Mouse (Mus musculus) heart, postnatal 14 days (tissue): ENCODE data around the gene Plxnc1. TPM values are rescaled to one million over a fixed set of nuclear protein-coding genes. Genes with fewer than 3 reads are reported as not detected.

ENCODE experiments used
- DNase-seq, 2 experiments: peaks; one replicate each; pipeline ENCODE4 v3.0.0; 2021 to 2022
- intact Hi-C: fragments of 180-260 bp; cut with DNase I; formaldehyde crosslinking; loops from one replicate; pipeline ENCODE4 v1.15.1; 2025
- total RNA-seq, 2 experiments: library from RNA; stranded (reverse); gene quantifications; 2 replicates each; pipeline ENCODE4 v1.2.3; 2021

Plxnc1 gene
- total RNA-seq, 2 experiments from 2014 or later: 4.4 to 5.3 TPM

DNA sequence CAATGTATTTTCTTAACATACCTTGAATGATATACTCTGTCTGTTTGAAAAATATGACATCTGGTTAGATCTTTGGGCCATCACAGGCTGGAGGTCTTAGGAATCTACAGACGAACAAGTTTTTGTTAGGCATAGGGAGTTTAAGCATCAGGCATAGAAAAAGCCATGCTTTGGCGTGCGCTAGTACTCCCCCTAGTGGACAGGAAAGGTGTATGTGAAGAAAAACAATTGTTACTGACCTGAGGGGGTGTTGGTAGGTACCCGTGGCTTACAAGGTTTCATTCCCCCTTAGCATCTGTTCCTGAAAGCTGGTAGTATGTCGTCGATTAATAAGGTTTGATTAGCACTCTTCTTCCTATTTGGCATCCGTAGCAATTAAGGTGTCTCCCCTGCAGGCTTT, 13.7 kb upstream of the Plxnc1 start:
- DNase-seq: peak; percentile 45 to 68
- intact Hi-C loops: loop anchor here (1.0 to 5.0 kb wide), 2 partner anchors 251 to 335 kb away; no protein-coding TSS in a partner anchor

DNA sequence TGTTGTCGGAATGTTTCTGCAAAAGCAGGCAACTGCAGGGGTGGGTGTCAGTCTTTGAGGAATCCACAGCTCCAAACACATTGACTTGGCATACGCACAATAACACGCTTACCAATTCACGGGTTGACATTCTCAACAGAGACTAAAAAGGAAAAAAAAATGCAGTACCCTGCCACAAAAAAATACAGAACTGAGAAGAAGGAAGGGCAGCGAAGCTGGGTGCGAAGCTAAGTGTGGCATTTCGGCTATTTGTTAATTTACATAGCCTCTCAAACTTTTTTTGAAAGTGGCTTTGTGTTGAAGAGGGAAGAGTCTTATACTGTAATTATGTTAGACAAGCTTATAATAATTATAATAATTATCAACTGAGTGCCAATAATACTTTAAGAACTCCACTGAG, 13.1 kb upstream of the Plxnc1 start:
- no peak for DNase-seq
- intact Hi-C loops: loop anchor here (1.0 to 5.0 kb wide), 2 partner anchors 250 to 334 kb away; no protein-coding TSS in a partner anchor

DNA sequence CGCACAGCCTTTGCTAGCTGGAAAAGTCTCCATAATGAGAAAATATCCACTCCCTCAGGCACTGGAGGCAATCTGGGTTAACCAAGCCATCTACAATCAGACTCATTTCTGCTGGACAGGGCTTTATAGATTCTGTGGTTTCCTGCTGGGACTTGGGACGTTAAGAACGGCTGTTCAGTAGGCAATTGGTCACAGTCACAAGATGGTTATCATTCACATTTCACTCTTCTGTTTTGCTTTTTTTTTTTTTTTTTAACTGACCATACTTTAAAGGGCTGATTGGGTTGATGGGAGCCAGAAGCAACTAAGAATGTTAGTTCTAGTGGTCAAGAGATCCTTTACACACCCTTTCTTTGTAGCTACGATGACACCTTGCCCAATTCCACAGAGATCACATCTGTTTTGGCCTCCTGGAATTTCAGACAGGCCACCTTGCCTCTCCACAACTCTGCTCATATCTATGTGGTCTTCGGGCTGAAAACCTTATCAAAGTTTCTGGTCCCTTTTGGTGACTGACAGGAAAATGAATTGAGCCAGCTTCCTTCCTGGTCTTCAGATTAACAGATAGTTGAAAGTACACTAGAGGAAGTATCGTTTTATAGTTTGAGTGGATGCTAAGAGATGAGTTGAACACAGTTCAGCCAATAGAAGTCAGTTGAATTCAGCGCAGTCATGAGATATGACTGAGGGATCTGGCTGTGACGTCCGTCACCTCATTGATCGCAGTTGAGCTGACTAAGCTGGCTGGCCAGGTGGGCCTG, 3.5 kb upstream of the Plxnc1 start:
- intact Hi-C loops: loop anchor here (10.0 kb wide), 1 partner anchor 543 kb away; no protein-coding TSS in a partner anchor
- DNase-seq: no peak

DNA sequence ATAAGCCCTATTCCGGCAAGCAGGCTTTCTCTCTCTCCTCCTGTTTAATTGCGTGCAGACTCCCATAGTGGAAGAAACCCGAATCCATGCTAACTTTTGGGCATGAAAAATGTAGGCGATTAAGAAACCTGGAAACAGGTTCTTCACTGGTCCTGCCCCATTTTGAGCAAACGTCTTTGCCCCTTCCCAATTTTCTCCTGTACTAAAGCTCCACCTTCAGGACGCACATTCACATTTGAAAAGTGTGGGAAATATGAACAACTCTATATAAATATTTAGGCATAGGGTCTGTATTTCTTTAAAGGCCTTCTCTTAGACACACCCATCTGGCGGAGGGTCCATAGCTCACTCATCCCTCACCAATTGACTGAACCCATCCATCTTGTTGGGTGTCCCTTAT, 2.8 kb upstream of the Plxnc1 start:
- intact Hi-C loops: loop anchor here (10.0 kb wide), 1 partner anchor 543 kb away; no protein-coding TSS in a partner anchor
- DNase-seq: no peak

GRCm38 (mm10) chr10:94945206-94945711, 624 bp upstream of the Plxnc1 start:
- DNase-seq: peak; percentile 41 to 48
- intact Hi-C loops: loop anchor here (10.0 kb wide), 1 partner anchor 540 kb away; no protein-coding TSS in a partner anchor

DNA sequence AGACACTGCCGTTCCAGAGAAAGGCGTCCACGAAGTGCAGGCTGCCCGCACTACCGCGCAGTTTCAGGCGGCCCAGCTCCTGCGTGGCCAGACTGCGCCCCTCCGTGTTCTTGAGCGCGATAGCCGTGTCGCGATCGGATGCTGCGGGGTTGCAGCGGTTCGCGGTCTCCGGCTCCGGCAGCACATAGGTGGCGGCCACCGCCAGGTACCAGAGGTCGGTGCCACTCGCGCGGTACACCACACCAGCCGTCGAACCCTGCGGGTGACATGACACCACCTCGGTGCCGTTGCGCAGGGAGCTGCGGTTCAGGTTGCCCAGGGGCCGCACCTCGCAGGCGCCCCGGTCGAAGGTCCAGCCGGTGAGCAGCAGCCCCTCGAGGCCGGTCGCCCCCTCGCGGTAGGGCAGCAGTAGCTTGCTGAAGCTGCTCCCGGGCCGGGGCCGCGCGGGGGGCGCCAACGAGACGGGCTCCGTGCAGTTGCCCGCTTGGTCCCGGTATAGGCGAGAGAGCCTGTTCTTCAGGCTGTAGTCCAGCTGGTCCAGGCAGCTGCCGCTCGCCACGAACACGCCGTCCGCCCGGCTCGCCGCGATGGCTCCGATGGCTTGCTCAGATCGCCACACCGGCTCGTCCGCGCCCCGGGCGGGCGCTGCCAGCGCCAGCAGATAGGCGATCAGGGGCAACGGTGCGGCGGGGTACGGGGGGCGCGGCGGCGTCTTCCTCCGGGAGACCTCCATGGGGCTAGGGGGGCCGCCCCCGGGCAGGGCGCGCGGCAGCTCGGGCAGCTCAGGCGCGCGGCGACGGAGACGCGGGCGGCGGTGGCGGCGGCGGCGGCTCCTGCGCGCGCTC, 567 bp downstream of the Plxnc1 start:
- peak; percentile 64 to 71 for DNase-seq
- intact Hi-C loops: loop anchor here (5.0 to 10.0 kb wide), 2 partner anchors 237 to 539 kb away; no protein-coding TSS in a partner anchor

- intact Hi-C loops: loop anchor here (5.0 to 10.0 kb wide), 2 partner anchors 236 to 539 kb away; no protein-coding TSS in a partner anchor
- peak; percentile 49 to 52 for DNase-seq
Observed at GRCm38 (mm10) chr10:94943401-94943845, 1.2 kb downstream of the Plxnc1 start.

- intact Hi-C loops: loop anchor here (5.0 to 10.0 kb wide), 2 partner anchors 235 to 538 kb away; no protein-coding TSS in a partner anchor
- peak; percentile 37 to 41 for DNase-seq
Observed at GRCm38 (mm10) chr10:94942449-94943041, 2.1 kb downstream of the Plxnc1 start.

GRCm38 (mm10) chr10:94941551-94941950, 3.1 kb downstream of the Plxnc1 start:
- DNase-seq: no peak
- intact Hi-C loops: loop anchor here (5.0 to 10.0 kb wide), 2 partner anchors 234 to 537 kb away; no protein-coding TSS in a partner anchor

GRCm38 (mm10) chr10:94940786-94941185, 3.8 kb downstream of the Plxnc1 start:
- no peak for DNase-seq
- intact Hi-C loops: loop anchor here (5.0 to 10.0 kb wide), 2 partner anchors 233 to 536 kb away; no protein-coding TSS in a partner anchor

DNA sequence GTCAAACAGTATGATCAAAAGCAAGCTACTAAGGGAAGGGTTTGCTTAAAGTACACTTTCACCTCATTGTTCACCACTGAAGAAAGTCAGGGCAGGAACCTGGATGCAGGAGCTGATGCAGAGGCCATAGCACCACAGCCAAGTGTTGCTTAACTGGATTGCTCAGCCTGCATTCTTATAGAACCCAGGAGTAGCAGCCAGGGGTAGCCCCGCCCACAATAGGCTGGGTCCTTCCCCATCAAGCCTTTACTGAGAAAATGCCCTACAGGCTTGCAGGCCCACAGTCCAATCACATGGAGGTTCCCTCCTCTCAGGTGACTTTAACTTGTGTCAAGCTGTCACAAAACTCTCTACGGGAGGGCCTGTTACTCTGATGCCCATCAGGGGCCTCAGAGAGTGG, 4.6 kb downstream of the Plxnc1 start:
- DNase-seq: no peak
- intact Hi-C loops: loop anchor here (5.0 to 10.0 kb wide), 2 partner anchors 233 to 535 kb away; no protein-coding TSS in a partner anchor

GRCm38 (mm10) chr10:94938899-94939298, 5.7 kb downstream of the Plxnc1 start:
- intact Hi-C loops: no loop called here
- no peak for DNase-seq

DNA sequence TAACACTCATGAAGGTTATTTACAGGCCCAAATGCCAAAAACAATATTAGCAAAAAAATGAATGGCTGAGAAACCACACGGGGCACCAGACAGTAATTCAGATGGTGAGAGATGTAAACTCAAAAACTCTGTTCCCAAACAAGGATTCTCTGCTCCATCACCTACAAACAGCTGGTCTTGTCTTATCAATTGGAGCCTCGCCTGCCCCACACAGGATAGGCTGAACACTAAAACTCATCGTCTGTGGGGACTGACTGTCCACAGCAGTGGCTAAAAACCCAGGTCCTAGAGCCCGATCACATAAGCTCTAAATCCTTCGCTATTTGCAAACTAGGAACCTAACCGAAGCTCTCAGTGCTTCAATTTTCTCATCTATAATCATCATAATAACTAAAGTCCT, 6.3 kb downstream of the Plxnc1 start:
- DNase-seq: no peak
- intact Hi-C loops: no loop called here

- no peak for DNase-seq
Observed at GRCm38 (mm10) chr10:94935270-94935669, 9.4 kb downstream of the Plxnc1 start.

DNA sequence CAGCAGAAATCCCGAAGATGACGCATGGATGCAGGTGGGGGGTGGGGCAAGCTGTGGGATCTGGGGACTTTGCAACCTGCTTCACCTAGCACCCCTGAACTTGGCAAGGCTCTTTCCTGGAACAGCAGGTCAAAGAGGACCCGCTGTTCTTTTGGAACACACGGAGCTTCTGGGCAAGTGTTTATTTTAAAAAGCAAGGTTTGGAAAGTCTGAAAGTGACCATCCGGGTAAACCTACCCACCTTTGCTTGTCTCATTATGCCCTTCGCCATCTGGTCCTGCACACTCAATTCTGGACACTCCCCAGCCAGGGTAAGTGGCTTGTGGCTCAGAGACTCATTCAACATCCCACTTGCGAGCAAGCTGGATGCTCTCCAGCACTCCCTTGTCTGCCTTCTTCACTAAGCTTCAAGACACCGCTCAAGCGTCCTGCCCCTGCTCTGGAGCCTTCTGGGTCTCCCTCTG, 10.5 kb downstream of the Plxnc1 start:
- no peak for DNase-seq
- intact Hi-C loops: no loop called here

More at GRCm38 (mm10) chr10:94935270-94935669, 9.4 kb downstream of the Plxnc1 start:
- intact Hi-C loops: no loop called here

DNA sequence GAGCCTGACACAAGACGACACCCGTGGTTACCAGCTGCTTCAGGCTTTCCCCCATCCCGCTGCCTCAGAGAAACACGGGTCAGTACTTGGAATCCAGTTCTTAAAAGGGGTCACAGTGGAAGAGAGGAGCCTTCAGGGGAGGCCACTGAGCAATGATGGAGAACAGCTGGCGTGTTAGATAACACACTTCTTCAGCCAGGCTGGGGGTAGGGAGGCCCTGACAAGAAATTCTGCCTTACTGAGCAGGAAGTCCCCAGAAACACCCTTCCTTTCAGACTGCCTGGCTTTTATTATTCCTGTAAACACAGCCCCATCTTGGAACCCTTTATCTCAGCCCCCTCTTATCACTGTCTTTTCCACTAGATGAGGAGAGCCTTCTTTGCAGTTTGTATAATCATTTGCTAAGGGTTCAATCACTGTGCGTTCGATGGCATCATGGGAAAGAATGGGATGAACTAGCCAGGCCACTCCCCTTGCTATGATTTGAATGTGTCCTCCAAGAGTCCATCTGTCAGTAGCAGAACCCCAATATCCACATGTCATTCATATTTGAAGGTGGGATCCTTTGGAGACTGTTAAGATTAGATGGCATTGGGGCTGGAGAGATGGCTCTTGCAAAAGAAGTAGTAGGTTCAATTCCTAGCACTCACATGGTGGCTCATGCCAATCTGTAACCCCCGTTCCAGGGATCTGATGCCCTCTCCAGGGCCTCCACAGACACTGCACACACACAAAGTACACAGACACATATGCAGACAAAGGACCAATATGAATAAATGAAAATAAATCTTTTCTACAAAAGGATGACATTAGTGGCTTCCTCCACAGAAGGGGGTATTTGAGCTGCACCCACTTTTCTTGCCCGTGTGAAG, 12.4 kb downstream of the Plxnc1 start:
- intact Hi-C loops: no loop called here
- peak; percentile 55 to 68 for DNase-seq

DNA sequence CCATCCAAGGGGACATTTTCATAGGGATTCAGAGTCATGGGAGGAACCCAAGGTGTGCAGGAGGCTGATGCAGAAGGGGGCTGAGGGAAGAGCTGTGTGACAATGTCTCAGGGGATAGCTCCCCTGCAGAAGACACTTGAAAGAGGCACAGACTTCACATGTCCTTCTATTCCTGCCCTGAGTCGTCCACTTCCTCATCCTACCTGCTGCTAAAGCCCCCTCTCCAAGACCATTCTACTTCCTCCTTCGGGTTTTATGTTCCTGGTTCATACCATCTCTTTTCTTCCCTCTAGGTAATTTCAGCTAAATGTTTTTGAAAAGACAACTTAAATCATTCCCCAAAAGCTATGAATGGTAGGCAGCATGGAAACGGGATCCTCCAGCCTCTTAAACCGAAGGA, 16.5 kb downstream of the Plxnc1 start:
- DNase-seq: no peak
- intact Hi-C loops: no loop called here

GRCm38 (mm10) chr10:94926297-94926696, 18.3 kb downstream of the Plxnc1 start:
- intact Hi-C loops: no loop called here
- no peak for DNase-seq

- no peak for DNase-seq
- intact Hi-C loops: no loop called here
Observed at GRCm38 (mm10) chr10:94924878-94925277, 19.8 kb downstream of the Plxnc1 start.
